Mouse (Mus musculus) embryonic stem cell, embryonic (primary cell): Measurements from ENCODE around the gene Mmp28.

Experiments
- CTCF ChIA-PET, 4 experiments: fragments of 300-600 bp in 2 of 4; fragments of 350-600 bp in 2 of 4; sonication (Branson Sonifier 250); formaldehyde crosslinking; loops; one replicate each; lab custom pipeline; 2022; ENCODE audit warnings: inconsistent platforms in 2 of 4; lab: Charles Lee
- POLR2A ChIA-PET, 4 experiments: fragments of 300-600 bp in 2 of 4; fragments of 350-600 bp in 2 of 4; sonication (Branson Sonifier 250); formaldehyde crosslinking; loops; one replicate each; lab custom pipeline; 2022; ENCODE audit warnings: antibody characterized with exemption in 4 of 4, inconsistent platforms in 1 of 4; lab: Charles Lee

The Mmp28 gene

DNA sequence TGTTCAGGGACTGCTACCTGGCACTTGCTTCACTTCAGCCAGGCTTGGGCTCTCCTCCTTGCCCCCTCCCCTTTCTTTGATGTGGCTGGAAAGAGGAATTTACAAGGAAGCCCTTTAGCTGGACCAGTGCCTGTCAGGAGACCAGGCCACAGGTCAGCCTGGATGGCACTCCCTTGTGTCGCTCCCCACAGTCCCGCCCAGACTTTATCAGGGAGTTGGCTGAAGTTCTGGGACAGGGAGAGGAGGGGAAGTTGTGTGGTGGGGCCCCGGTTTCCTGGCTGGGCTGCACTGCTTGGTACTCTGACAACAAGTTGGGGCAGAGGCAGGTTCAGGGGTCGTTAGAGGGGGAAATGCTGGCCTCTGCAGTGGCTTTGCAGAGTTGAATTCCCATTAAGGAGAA is 8.3 kb downstream of the Mmp28 start:
- CTCF ChIA-PET, result interaction anchor here in 2 of 4 experiments (0.7 to 1.7 kb wide), 2 partner anchors 10 to 14 kb away, joined by 3 to 4 read pairs; no protein-coding TSS in a partner anchor
- POLR2A ChIA-PET, result interaction anchor here in 2 of 4 experiments (1.3 to 30.5 kb wide), 3 partner anchors 12 to 22 kb away, joined by 3 to 563 read pairs (median 15); partner anchors contain the start of gene Taf15 (in 2 of the 2)

DNA sequence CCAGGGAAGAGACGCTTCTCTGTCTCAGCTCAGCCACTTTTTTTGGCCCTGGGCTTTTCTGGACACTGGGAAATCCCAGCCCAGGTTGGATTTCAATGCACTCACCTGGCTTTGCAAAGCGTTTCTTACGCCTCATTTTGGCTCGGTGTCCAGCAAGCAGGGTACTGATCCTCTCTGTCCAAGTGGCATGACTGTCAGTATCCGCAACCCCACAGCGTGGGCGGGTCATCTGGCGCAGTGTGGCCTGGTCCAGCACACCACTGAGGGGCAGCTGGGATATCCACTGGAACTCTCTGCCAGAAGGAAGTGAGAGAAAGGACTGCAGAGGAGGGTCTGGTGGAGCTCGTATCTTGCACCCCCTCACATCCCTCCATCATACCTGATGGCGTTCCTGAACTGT is 11.6 kb downstream of the Mmp28 start:
- ChIA-PET CTCF (interaction anchor here in 3 of 4 experiments (0.6 to 1.7 kb wide), 6 partner anchors 11 to 78 kb away, joined by 3 to 9 read pairs (median 4); partner anchors contain the start of genes Mmp28 (in 1 of the 3) and Taf15 (in 1 of the 3)), POLR2A (interaction anchor here (0.6 to 30.5 kb wide), 13 partner anchors 8 to 1461 kb away, joined by 3 to 563 read pairs (median 3); partner anchors contain the start of gene Taf15 (in 2 of the 4))

DNA sequence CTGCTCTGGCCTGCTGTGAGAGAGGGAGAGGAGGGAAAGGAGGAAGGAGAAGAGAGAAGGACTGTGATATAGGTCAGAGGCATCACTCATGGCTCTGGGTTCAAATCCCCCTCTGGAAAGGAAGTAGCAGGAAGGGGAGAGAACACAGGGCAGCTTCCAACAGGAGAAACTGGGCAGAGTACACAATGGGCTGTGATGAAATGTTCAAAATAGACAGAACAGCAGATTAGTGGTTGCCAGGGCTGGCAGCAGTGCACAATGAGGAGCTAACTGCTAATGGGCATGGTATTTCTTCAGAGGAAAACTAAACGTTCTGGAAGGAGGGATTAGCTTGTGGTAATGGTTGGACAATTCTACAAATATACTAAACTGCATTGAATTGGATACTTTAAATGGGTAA is 12.3 kb downstream of the Mmp28 start:
- ChIA-PET POLR2A (interaction anchor here in 3 of 4 experiments (0.6 to 30.5 kb wide), 8 partner anchors 10 to 26 kb away, joined by 3 to 563 read pairs (median 10); partner anchors contain the start of genes Taf15 (in 3 of the 3) and Mmp28 (in 1 of the 3)), CTCF (interaction anchor here in 2 of 4 experiments (1.1 to 1.7 kb wide), 2 partner anchors 10 to 22 kb away, joined by 3 to 9 read pairs; partner anchors contain the start of gene Taf15 (in 1 of the 2))

DNA sequence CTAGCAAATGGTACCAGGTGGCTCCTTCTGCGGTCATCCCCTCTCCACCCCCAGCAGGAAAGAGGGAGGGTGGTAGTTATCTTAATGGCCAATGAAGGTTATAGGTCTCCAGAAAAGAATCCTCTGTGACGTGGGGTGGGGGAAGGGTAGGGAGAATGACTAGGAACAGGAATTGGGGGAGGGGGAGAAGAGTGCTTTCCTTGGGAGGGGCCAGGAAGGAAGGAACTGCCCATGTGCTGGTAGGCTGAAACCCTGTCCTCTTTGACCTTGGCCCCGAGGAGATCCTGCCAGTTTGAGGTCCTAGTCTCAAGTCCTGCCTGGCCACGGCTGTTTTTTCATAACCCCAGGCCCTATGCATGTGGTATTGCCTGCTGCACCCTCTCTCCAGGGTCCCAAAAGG is 13.6 kb downstream of the Mmp28 start:
- POLR2A ChIA-PET, result interaction anchor here (0.7 to 30.5 kb wide), 9 partner anchors 8 to 178 kb away, joined by 3 to 563 read pairs (median 6); partner anchors contain the start of genes Taf15 (in 4 of the 4) and Mmp28 (in 1 of the 4)
- CTCF ChIA-PET, result interaction anchor here in 3 of 4 experiments (0.6 to 2.5 kb wide), 3 partner anchors 9 to 406 kb away, joined by 3 to 9 read pairs (median 6); partner anchors contain the start of gene Taf15 (in 1 of the 3)

DNA sequence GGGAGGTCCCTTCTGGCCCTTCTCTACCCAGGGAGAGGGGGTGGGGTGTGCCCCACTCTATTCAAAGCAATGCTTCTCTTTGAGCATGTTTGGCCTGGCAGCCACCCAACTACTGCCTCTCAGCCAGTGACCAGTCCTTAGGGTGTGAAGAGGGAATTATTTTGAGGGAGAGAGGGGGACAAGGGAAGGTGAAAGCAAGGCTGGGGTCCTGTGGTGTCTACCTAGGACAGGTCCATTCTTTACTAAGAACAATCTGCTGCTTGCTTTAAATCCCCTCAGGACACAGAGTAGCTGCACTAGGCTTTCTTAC is 14.0 kb downstream of the Mmp28 start:
- POLR2A ChIA-PET, result interaction anchor here (0.6 to 30.5 kb wide), 8 partner anchors 14 to 150 kb away, joined by 3 to 563 read pairs (median 10); partner anchors contain the start of genes Taf15 (in 4 of the 4), Mmp28 (in 2 of the 4) and Ap2b1 (in 1 of the 4)
- CTCF ChIA-PET, result interaction anchor here in 2 of 4 experiments (0.6 to 2.5 kb wide), 2 partner anchors 24 to 406 kb away, joined by 3 to 6 read pairs; partner anchors contain the start of gene Taf15 (in 1 of the 2)

DNA sequence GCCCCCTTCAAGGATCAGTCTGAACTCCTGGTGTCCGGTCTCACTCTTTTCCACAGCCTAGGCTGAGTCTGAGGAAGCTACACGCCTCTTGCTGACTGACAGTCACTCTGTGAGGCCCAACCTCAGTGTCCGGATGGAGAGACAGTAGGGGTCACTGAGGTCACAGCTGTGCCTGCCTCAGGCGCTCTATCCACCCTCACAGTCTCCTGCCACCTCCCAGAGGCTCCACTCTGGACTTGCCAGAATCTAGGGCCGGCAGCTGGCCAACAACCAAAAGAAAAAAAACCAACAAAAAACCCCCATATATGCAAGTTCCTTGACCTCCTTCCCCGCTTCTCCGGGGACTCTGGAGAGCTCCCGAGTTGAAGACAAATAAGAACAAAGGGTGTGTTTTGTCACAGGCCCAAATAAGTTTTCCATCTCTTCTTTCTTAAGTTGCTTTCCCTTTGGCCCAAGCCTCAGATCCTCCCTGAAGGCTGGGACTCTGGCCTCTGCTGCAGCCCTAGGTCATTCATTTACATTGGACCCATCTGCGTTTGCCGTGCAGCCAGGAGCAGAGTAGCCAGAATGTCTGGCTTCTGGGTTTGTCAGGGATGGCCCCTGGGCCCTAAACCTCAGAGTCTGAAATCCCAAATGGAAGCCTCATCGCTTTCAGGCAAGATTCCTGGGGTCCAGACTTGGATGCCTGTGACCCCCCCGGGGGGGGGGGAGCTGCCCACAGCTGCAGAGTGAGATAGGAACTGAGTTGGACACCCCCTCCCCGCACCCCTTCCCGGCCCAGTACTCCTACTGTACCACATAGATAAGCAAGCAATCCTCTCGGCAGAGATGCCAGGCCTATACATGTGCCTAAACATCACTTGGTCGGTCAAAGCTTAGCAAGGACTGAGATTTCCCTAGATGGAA is 14.6 kb downstream of the Mmp28 start:
- POLR2A ChIA-PET, result interaction anchor here (0.6 to 30.5 kb wide), 12 partner anchors 10 to 150 kb away, joined by 3 to 563 read pairs (median 4); partner anchors contain the start of genes Taf15 (in 4 of the 4), Ap2b1 (in 2 of the 4) and Mmp28 (in 2 of the 4)
- CTCF ChIA-PET, result interaction anchor here in 2 of 4 experiments (0.6 to 2.5 kb wide), 2 partner anchors 24 to 405 kb away, joined by 3 to 6 read pairs; partner anchors contain the start of gene Taf15 (in 1 of the 2)

DNA sequence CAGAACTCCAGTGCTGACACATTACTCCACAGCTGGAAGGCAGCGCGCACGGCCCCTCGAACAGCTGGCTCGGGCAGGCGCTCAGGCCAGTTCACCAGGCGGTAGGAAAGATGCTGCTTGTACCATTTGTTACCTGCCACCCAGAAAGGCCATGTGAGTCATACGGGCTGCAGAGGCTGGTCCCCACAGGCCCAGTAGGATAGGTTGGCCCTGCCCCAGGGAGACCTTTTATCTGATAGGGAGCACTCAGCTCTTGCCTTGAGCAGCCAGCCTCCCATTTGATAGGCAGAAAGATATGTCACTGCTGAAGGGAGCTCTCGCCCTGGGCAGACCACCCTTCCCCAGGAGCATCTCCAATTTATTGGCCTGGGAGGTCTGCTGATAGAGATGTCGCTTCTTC is 15.3 kb downstream of the Mmp28 start:
- ChIA-PET CTCF (interaction anchor here in 1 of 4 experiments (2.5 kb wide), 1 partner anchor 25 kb away, joined by 6 read pairs; the partner anchor contains the start of gene Taf15), POLR2A (interaction anchor here in 3 of 4 experiments (1.0 to 30.5 kb wide), 11 partner anchors 9 to 149 kb away, joined by 3 to 563 read pairs (median 4); partner anchors contain the start of genes Taf15 (in 3 of the 3), Ap2b1 (in 2 of the 3) and Mmp28 (in 2 of the 3))

DNA sequence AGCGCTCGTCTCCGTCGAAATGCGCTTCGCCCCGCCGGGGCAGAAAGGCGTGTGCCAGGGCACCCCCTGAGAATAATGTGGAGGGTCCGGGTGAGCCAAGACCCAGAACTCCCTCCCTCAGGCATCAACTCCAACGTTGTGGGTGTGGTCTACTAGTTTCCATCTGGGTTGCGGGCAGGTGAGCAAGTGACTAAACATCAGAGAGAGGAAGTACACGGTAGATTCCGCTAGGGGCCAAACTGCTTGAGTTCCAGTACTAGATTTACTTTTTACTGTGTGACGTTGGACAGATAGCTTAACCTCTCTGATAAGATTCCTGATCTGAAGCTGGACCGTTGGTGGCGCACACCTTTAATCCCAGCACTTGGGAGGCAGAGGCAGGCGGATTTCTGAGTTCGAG is 17.9 kb downstream of the Mmp28 start:
- CTCF ChIA-PET, result interaction anchor here in 2 of 4 experiments (0.6 to 1.7 kb wide), 6 partner anchors 10 to 111 kb away, joined by 3 to 12 read pairs (median 3); partner anchors contain the start of gene Taf15 (in 1 of the 2)
- POLR2A ChIA-PET, result interaction anchor here in 3 of 4 experiments (0.8 to 30.5 kb wide), 8 partner anchors 13 to 44 kb away, joined by 3 to 563 read pairs (median 4); partner anchors contain the start of genes Taf15 (in 3 of the 3) and Mmp28 (in 1 of the 3)

DNA sequence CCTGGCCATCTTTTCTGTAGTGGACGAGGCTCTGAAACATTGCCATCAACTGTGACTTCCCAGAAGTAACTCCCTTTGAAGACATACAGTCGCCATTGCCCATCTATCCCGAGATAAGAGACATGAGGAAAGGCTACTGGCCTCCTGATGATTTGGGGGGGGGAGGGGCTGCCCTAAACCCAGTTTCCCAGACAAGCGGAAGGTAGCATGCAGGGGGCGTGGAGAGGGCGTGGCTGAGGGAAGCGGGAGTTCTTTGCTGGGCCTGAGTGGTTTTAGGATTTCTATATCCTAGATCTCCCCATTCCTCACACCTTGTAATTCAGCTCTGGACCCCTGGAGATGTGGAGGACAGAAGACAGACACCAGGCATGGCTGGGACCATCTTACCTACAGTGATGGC is 19.0 kb downstream of the Mmp28 start:
- ChIA-PET CTCF (interaction anchor here in 3 of 4 experiments (0.7 to 5.5 kb wide), 9 partner anchors 14 to 529 kb away, joined by 3 to 34 read pairs (median 4); partner anchors contain the start of gene Taf15 (in 2 of the 3)), POLR2A (interaction anchor here in 3 of 4 experiments (0.8 to 30.5 kb wide), 7 partner anchors 12 to 58 kb away, joined by 3 to 563 read pairs (median 5); partner anchors contain the start of genes Taf15 (in 3 of the 3) and Mmp28 (in 1 of the 3))

DNA sequence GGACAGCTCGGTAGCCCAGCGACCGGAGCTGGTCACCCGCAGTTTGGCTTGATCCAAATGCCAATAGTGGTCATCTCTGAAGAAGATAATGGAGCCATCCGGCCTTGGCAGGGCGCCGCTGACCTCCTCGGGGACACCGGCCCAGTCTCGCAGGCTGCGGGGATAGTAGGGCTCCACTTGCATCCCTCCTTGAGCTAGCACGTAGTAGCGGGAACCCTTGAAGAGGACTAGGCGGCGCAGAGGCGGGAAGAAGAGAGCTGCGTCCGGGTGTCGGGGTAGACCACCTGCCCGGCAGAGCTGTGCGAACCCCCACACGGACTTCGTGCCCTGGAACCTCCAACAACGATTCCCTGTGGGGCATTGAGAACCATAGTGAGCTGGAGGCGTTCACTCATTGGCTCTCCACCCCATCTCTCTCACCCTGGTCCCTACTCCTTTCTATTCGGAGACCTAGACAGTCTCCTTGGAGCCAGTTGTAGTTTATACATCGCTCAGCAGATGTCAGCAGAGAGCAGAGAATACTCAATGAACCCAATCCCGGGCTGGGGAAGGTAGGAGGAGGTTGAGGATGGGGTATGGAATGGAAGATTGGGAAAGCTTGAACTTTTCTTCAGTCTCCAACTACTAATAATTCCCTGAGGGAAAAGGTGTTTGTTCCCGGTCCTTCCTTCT is 20.1 kb downstream of the Mmp28 start:
- ChIA-PET POLR2A (interaction anchor here (0.8 to 30.5 kb wide), 16 partner anchors 9 to 171 kb away, joined by 3 to 563 read pairs (median 4); partner anchors contain the start of genes Taf15 (in 4 of the 4), Mmp28 (in 2 of the 4) and Ap2b1 (in 1 of the 4)), CTCF (interaction anchor here (0.5 to 5.5 kb wide), 24 partner anchors 10 to 528 kb away, joined by 3 to 34 read pairs (median 4); partner anchors contain the start of gene Taf15 (in 3 of the 4))

DNA sequence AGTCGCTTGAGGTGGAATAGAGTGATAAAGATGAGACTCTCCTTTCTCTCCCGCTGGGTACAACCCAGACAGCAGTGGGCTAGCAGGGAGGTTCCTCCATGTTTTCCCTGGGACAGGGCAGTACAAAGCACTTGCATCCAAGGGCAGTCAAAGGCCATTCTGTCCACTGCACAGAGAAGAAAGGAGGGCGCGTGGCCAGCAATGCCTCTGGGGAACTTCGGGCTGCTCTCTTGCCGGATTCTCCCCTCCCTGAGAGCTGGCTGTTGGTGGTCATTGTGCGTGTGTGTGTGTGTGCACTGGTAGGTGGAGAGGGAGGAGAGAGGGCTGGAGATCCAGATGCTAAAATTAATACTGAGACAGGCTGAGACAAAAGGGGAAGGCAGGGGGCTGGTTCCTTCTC is 21.6 kb downstream of the Mmp28 start:
- CTCF ChIA-PET, result interaction anchor here in 3 of 4 experiments (1.3 to 5.5 kb wide), 13 partner anchors 8 to 142 kb away, joined by 3 to 34 read pairs (median 6); partner anchors contain the start of genes Taf15 (in 3 of the 3) and Ap2b1 (in 1 of the 3)

DNA sequence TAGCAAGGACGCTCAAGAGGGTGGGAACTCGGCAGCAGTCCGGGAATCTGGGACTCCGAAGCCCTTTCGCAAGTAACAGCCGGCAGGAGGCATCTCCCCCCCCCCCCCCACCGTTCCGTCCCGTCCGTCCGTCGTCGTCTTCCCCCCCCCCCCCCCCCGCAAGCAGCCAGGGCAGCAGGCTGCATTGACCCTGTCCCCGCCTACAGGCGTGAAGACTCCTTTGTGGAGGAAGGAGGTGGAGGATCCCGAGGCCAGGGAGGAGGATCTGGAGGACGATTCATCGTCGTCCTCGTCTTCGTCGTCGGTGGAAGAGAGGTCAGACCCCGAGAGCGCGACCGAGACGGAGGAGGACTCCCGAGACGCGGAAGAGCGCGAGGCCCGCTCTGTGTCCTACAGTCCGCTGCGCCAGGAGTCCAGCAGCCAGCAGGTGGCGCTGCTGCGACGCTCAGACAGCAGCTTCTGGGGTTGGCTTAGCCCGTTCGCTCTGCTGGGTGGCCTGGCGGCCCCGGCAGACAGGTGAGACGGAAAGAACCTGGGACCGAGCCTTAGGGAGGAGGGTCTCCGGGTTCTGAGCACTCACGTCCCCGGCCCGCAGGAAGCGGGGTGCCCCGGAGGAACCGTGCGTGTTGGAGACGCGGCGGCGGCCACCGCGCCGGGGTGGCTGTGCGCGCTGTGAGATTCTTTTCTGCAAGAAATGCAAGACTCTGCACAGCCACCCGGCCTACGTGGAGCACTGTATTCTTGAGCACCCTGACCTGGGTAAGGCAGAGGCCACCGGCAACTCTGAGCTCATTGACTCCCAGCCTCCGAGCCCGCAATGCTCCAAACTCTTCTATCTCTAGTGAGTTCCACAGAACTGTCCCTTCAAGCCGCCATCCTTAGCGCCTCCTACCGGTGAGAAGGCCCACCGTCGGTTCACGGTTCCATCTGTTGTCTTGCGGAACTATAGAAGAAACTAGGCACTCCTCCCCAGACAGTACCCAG is 22.5 kb downstream of the Mmp28 start:
- CTCF ChIA-PET, result interaction anchor here (0.6 to 5.5 kb wide), 36 partner anchors 10 to 594 kb away, joined by 3 to 34 read pairs (median 4); partner anchors contain the start of genes Taf15 (in 3 of the 4), Ap2b1 (in 1 of the 4), Gas2l2 (in 1 of the 4) and Mmp28 (in 1 of the 4)

More for the DNA sequence above, 21.6 kb downstream of the Mmp28 start:
- POLR2A ChIA-PET, result interaction anchor here (0.5 to 30.5 kb wide), 13 partner anchors 8 to 139 kb away, joined by 3 to 563 read pairs (median 4); partner anchors contain the start of genes Taf15 (in 3 of the 4), Gas2l2 (in 1 of the 4) and Pex12 (in 1 of the 4)

DNA sequence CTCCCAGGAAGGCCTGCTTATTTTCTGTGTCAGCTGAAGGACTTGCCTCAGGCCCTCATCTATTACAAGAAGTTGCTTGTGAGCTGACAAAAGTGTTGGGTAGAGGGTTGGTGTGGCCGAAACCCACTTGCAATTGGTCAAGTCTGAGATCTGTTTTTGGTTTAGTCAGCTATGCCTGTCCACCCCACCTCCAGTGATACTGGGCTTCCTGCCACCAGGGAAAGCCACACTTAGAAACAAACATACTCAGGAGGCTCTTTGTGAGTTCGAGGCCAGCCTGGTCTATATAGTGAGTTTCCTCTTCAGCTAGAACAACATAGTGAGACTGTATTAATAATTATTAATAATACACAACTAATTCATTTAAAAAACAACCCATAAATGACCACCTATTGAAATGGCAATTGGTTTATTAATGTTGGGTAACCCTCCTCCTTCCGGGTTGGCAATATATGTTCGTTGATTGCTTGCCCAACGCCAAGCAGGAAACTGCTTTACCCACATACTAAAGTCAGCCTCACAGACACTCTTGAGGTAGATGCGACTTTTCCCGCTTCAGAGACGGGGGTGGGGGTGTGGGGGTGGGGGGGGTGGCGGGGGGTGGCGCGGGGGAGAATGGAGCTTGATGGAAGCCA is 23.3 kb downstream of the Mmp28 start:
- ChIA-PET CTCF (interaction anchor here (0.7 to 5.5 kb wide), 32 partner anchors 11 to 156 kb away, joined by 3 to 34 read pairs (median 4); partner anchors contain the start of genes Taf15 (in 3 of the 4), Ap2b1 (in 1 of the 4), Gas2l2 (in 1 of the 4) and Mmp28 (in 1 of the 4)), POLR2A (interaction anchor here (1.0 to 30.5 kb wide), 9 partner anchors 11 to 148 kb away, joined by 3 to 563 read pairs (median 4); partner anchors contain the start of genes Taf15 (in 3 of the 4) and Gas2l2 (in 1 of the 4))

More for the DNA sequence above, 22.5 kb downstream of the Mmp28 start:
- POLR2A ChIA-PET, result interaction anchor here (0.7 to 30.5 kb wide), 13 partner anchors 9 to 138 kb away, joined by 3 to 563 read pairs (median 4); partner anchors contain the start of genes Taf15 (in 3 of the 4), Gas2l2 (in 1 of the 4) and Pex12 (in 1 of the 4)

DNA sequence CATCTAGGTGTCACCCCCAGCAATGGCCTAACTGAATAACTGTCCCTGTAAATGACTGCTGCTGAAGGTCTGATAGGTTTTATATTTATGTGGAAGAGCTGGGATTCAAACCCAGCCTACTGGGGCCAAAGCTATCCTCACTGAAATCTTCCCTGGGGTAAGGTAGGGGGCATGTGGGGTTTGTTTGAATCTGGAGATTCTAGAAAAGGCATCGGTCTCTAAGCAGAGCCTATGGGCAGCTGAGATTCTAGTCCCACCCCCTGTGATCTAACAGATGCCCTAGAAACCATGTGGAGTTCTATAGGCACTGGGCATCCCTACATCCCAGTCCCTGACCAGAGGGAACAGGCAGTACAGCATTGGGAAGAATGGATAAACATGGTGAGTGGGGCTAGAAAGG is 25.5 kb downstream of the Mmp28 start, which contains the start of gene 1700020L24Rik:
Gene 1700020L24Rik (plus strand): TSS at position 301 of the 400 bp plus-strand sequence.
- CTCF ChIA-PET, result interaction anchor here in 1 of 4 experiments (1.0 to 1.6 kb wide), 2 partner anchors 16 to 68 kb away, joined by 3 to 6 read pairs; no protein-coding TSS in a partner anchor

More for the DNA sequence above, 25.5 kb downstream of the Mmp28 start, which contains the start of gene 1700020L24Rik:
- POLR2A ChIA-PET, result interaction anchor here in 1 of 4 experiments (1.4 to 2.1 kb wide), 2 partner anchors 16 to 38 kb away, joined by 4 to 5 read pairs; no protein-coding TSS in a partner anchor
